Mouse (Mus musculus) layer of hippocampus, adult 18-20 months (tissue): ENCODE data around the gene Afap1. TPM values are rescaled to one million over a fixed set of nuclear protein-coding genes. Genes with fewer than 3 reads are reported as not detected.

Source experiments
- DNase-seq, 2 experiments: peaks; one replicate each; pipeline ENCODE4 v3.0.0; 2022; ENCODE audit warnings: low spot score in 2 of 2
- long read RNA-seq: library from polyadenylated mRNA; stranded (forward); transcript quantifications from one replicate; pipeline ENCODE4 v2.0.0, GENCODE M21; 2021
- total RNA-seq, 2 experiments: library from RNA; stranded (reverse); gene quantifications; 2 replicates each; pipeline ENCODE4 v1.2.3; 2021

The Afap1 gene
- 10 to 100 TPM; 23.1 to 29.1 TPM for total RNA-seq
- long read RNA-seq, full-length matches to known transcripts, result 1 of 9 reads
- long read RNA-seq, partial matches to known transcripts, result 2 of 9 reads
- long read RNA-seq, other reads (novel, unspliced or antisense), result 6 of 9 reads

- DNase-seq, result peak; percentile 98 to 99
Measured at GRCm38 (mm10) chr5:35893093-35893804, at the start of gene Afap1. Afap1 (plus strand) TSS chr5:35893319.

GRCm38 (mm10) chr5:35851485-35851884 lies 41.6 kb upstream of the Afap1 start:
- DNase-seq, result no peak

GRCm38 (mm10) chr5:35853463-35853862 lies 39.7 kb upstream of the Afap1 start:
- DNase-seq, result peak in 1 of 2 experiments; percentile 45

GRCm38 (mm10) chr5:35856245-35856644 lies 36.9 kb upstream of the Afap1 start:
- no peak for DNase-seq

- peak in 1 of 2 experiments; percentile 75 for DNase-seq
Measured at GRCm38 (mm10) chr5:35858069-35858468, 35.0 kb upstream of the Afap1 start.

GRCm38 (mm10) chr5:35861456-35861855 lies 31.7 kb upstream of the Afap1 start:
- DNase-seq, result no peak

GRCm38 (mm10) chr5:35869973-35870372 lies 23.1 kb upstream of the Afap1 start:
- no peak for DNase-seq

GRCm38 (mm10) chr5:35870408-35871012 lies 22.6 kb upstream of the Afap1 start:
- DNase-seq, result peak in 1 of 2 experiments; percentile 90

- DNase-seq, result no peak
Measured at GRCm38 (mm10) chr5:35873382-35873781, 19.7 kb upstream of the Afap1 start.

- DNase-seq, result no peak
Measured at GRCm38 (mm10) chr5:35876236-35876635, 16.9 kb upstream of the Afap1 start.

GRCm38 (mm10) chr5:35879199-35879598 lies 13.9 kb upstream of the Afap1 start:
- peak; percentile 78 to 92 for DNase-seq

GRCm38 (mm10) chr5:35882391-35882790 lies 10.7 kb upstream of the Afap1 start:
- no peak for DNase-seq

GRCm38 (mm10) chr5:35884262-35884661 lies 8.9 kb upstream of the Afap1 start:
- peak in 1 of 2 experiments; percentile 70 for DNase-seq

- no peak for DNase-seq
Measured at GRCm38 (mm10) chr5:35884689-35885088, 8.4 kb upstream of the Afap1 start.

GRCm38 (mm10) chr5:35888959-35889358 lies 4.2 kb upstream of the Afap1 start:
- DNase-seq, result no peak

GRCm38 (mm10) chr5:35889641-35890040 lies 3.5 kb upstream of the Afap1 start:
- DNase-seq, result no peak

GRCm38 (mm10) chr5:35890985-35891730 lies 2.0 kb upstream of the Afap1 start:
- DNase-seq, result no peak

- DNase-seq, result no peak
Measured at GRCm38 (mm10) chr5:35892363-35892762, 756 bp upstream of the Afap1 start.

- DNase-seq, result peak in 1 of 2 experiments; percentile 56
Measured at GRCm38 (mm10) chr5:35893805-35894260, 714 bp downstream of the Afap1 start.

GRCm38 (mm10) chr5:35894295-35895047 lies 1.4 kb downstream of the Afap1 start:
- no peak for DNase-seq

GRCm38 (mm10) chr5:35895926-35896325 lies 2.8 kb downstream of the Afap1 start:
- DNase-seq, result no peak
